Mouse (Mus musculus) adrenal gland, postnatal 36 days (tissue): ENCODE measurements around the gene Muc13. TPM values are rescaled to one million over a fixed set of nuclear protein-coding genes. Genes with fewer than 3 reads are reported as not detected.

Source experiments
- DNase-seq, 2 experiments: peaks; one replicate each; pipeline ENCODE4 v3.0.0; 2021; ENCODE audit warnings: mixed read lengths in 1 of 2
- long read RNA-seq, 2 experiments: library from polyadenylated mRNA; stranded (forward); transcript quantifications; one replicate each; pipeline ENCODE4 v2.0.0; 2021; ENCODE audit warnings: borderline sequencing depth in 2 of 2
- total RNA-seq, 2 experiments: library from RNA; stranded (reverse); gene quantifications; 2 replicates each; pipeline ENCODE4 v1.2.3; 2021

The Muc13 gene
- not detected for total RNA-seq
- long read RNA-seq, experiment 1: 0 reads
- long read RNA-seq, experiment 2: 0 reads

DNA sequence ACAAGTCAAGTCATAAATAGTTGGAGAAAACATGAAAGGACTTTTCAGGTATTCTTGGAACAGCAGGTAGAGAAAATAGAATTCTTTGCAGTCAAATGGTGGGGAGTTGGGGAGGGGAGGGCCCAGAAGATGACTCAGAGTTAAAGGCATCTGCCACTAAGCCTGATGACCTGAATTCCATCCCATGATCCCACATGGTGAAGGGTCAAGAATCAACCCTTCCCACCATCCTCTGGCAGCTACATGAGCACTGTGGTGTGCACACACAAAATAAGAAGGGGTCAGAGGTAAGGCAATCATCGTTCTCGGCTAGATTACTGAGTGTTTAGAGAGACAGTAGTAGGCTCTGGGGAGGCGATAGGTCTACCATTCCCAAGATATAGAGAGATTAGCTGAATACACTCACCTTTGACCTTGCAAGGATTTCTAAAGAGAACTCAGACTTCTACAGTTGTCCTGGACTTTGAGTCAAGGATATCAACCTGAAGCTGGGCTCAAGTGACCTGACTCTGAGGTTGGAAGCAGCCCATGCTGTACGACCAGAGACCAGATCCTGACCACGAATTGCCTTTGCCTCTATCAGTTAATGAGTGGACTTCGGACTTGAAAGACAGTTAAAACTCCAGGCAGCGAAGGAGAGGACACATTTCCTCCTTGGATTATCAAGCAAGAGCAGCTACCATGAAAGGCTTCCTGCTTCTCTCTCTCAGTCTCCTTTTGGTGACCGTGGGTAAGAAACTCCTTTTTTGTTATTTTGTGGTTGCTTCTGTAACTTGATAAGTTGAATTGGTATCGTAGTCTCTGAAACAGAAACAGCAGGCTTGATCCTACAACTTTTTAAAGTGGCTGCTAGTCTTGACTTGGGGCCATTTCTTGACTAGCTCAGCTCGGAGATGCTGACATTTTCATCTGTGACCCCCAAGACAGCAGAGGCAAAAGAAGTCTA lies at the start of gene Muc13:
Gene Muc13, plus strand, starts transcription at position 192 of the 946 bp plus-strand sequence.
- no peak for DNase-seq

DNA sequence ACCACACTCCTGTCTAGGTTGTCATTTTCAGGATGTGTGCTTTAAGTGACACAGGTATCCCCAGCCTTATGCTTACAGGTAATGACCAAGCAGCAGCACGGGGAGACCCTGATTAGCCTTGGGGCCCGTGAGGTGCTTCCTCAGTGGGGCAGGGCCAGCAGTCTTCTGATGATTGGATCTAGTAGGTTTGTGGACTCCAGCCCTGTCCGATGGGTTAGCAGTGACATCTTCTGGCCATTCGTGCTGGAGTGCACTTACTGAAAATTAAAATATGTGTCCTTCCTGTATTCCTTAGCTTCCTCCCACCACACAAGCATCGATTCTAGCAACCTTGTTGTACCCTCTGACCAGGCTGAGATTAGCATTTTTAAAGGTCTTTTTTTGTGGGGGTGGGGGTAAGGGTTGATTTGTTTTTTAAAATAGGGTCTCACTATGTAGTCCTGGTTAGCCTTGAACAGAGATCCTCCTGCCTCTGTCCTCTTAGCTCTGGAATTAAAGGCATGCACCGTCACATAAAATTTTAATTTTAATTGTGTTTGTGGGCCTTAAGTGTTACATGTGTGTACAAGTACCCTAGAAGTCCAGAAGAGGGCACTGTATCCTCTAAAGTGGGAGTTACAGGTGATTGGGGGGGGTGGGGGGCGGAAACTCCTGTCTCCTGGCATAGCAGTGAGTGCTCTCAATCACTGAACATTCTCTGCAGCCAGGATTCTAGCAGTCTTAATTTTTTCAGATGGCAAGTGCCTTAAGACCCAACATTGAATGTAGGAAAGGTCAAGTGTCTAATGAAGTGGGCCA lies 49.0 kb upstream of the Muc13 start:
- DNase-seq: peak; percentile 21 to 41

DNA sequence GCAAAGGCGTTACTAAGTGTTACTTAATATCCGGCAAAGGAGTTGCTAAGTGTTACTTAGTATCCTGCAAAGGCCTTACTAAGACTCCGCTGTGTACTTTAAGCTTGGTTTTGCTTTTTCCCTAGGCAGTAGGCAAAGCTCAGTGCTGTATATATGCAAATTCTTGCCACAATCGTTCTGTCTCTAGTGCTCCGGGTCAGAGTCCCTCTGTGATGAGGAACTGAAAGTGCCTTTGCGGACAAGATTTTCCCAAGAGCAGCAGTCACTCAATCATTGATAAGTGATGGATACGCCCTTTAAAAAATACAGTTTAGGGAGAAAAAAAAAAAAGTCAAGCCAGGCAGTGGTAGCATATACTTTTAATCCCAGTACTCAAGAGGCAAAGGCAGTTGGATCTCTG lies 48.4 kb upstream of the Muc13 start:
- no peak for DNase-seq

DNA sequence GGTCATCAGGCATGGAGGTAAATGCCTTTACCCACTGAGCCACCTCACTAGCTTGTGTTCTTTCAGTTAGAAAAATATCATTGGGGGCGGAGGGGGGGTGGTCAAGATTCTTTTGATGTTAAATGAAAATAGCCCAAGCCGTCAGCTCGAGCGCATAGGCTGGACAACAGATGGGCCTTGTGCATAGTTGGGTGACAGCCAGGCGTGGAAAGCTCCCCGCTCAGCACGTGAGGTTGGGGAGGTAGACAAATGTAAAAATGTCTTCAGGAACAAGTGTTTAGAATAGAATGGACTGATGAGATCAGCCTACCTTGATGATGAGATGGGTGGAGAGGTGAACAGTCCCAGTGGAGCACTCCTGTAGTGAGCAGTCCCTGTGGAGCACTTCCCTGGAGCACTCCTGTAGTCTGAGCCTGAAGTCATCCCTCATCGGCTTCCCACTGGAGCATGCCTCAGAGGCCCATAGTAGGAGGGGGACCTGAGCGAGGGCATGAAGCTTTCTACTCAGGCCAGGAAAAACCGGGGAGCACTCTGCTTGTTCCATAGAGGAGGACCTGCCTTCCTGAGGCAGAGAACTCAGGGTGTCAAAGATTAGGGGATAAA lies 47.7 kb upstream of the Muc13 start:
- no peak for DNase-seq

DNA sequence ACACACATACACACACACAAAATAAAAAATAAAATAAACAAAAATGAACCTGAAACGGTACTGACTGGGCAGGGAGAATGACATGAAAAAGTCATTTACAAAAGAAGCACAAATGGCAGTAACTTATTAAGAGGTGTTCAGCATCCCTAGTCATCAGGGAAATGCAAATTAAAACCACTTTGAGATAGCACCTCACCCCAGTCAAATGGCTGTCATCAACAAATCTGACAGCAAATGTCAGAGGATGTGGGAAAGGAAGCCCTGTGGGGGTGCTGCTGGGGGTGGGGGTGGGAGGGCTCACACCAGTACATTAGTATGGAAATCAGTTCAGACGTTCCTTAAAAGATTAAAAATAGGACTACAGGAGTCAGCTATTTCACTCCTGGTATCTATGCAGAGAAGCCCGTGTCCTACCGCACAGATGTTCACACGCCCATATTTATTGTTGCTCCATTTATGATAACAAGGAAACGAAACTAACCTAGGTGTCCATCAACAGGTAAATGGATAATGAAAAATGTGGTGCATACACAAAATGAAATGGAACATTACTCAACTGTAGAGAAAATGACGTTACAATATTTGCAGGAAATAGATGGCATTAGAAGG lies 46.4 kb upstream of the Muc13 start:
- DNase-seq: no peak

GRCm38 (mm10) chr16:33747994-33748393 lies 45.8 kb upstream of the Muc13 start:
- no peak for DNase-seq

DNA sequence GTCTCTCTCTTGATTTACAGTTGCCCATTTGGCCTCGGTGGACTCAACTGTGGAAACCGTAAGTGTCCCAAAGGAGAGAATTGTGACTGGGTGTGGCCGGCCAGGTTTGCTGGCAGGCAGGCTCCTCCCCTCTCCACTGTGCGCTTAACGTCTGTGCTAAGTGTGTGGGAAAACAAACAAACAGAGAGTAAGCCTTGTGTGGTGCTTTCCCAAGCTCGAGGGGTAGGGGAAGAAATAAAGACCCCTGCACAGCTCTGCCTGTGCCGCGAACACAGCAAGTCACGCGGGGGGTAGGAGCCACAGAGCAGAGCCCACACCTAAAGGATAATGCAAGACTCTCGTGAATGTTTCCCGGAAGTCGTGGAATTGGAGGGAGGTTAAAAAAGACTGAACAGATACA lies 42.7 kb upstream of the Muc13 start:
- no peak for DNase-seq

DNA sequence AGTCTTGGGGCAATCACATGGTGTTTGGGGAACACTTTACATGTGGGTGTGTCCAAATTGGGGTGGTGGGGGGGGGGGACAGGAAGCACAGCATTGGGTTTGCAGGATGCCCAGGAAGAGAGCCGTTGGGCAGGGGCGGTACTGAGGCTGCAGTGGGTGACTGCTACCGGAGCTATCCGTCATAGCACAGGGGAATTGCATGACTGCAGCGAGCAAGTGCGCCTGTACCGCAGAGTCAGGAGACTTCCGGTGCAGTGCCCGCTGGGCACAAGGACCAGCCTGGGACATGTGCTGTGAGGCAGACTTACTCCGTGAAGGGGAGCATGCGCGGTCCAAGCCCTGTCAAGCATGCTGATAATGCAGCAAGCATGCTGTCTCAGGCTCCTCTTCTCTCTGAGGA lies 42.2 kb upstream of the Muc13 start:
- DNase-seq: no peak

- peak; percentile 30 to 31 for DNase-seq
These were observed 40.8 kb upstream of the Muc13 start for GRCm38 (mm10) chr16:33752904-33753578.

- no peak for DNase-seq
These were observed 38.5 kb upstream of the Muc13 start for GRCm38 (mm10) chr16:33755293-33755692.

- DNase-seq: no peak
These were observed 37.9 kb upstream of the Muc13 start for GRCm38 (mm10) chr16:33755961-33756360.

DNA sequence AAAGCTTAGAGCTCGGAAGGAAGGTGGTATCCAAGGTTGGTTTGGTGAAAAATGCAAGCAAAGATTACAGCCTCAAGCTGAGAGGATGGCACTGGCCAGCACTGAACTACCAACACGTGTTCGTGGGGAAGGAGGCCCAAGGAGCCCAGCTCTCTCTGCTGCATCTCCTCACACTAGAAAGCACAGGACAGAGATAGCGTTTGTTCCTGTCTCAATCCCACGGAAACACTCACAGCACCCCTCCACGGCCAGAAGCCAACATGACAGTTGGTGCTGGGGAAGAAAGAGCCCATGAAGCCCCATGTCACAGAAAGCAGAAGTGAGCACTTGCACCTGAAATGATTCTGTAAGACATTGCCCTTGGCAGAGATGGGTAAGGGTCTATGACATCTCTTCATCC lies 37.4 kb upstream of the Muc13 start:
- no peak for DNase-seq

GRCm38 (mm10) chr16:33759207-33759606 lies 34.6 kb upstream of the Muc13 start:
- DNase-seq: no peak

- DNase-seq: no peak
These were observed 33.3 kb upstream of the Muc13 start for GRCm38 (mm10) chr16:33760542-33760941.

DNA sequence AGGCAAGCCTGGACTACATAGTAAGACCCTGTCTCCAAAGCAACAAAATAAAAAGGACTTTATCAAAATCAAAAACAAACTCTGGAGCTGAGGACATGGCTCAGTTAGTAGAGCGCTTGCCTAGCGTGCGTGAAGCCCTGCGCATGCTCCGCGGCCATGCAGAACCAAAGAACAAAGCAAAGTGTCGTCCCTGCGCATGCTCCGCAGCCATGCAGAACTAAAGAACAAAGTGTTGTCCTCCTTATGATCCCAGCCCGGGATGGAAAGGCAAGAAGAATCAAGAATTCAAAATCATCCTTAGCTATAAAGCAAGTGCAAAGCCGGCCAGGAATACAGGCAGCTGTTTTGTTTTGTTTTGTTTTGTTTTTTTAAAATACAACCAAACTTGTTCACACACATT lies 32.8 kb upstream of the Muc13 start:
- no peak for DNase-seq

GRCm38 (mm10) chr16:33764501-33765193 lies 29.2 kb upstream of the Muc13 start:
- DNase-seq: no peak

DNA sequence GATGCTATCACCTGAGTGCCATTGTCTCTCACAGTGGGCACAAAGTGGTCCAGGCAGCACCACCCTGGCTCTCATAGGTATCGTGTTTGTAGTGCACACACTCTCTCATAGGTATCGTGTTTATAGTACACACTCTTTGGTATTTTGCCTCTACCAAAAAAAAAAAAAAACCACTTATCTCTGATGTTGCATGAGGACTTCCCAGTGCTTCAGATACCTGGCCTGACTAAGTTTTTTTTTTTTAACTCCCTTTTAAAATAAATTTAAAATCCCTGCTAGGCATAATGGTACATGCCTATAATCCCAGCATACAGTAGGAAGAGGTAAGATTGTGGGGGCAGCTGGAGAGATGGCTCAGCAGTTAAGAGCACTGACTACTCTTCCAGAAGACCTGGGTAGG lies 28.4 kb upstream of the Muc13 start:
- DNase-seq: no peak

DNA sequence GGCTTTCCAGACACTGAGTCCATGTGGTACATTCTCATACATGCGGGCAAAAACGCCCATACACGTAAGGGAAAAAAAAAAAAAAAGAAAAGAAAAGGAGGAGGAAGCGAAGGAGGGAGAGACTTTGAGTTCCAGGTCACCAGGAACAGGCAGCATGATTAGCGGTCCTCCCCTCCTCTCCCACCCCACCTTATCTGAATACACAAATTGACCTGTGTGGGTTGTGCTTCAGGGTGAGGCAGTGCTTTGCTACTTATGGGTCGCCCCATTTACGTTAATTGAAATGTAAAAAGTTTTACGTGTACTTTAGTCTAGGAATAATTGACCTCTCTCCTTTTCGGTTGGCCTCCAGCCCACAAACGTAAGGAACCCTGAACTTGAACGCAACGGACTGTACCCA lies 27.5 kb upstream of the Muc13 start:
- no peak for DNase-seq

GRCm38 (mm10) chr16:33766757-33767156 lies 27.1 kb upstream of the Muc13 start:
- peak; percentile 44 to 48 for DNase-seq

GRCm38 (mm10) chr16:33768491-33769278 lies 25.2 kb upstream of the Muc13 start:
- no peak for DNase-seq
